Mouse (Mus musculus) kidney, adult 2 months (tissue): ENCODE results near the gene Mfsd8. TPM values are rescaled to one million over a fixed set of nuclear protein-coding genes. Genes with fewer than 3 reads are reported as not detected.

ENCODE experiments used
- DNase-seq: peaks from one replicate; pipeline ENCODE4 v3.0.0; 2021
- H3K27ac ChIP-seq: fragments of 200-500 bp; 2 replicates; pipeline ENCODE4 v1.5.1; 2012; ENCODE audit warnings: low read depth, low read length, control low read depth, inconsistent platforms; ENCODE audit not compliant: insufficient read depth
- H3K27me3 ChIP-seq: fragments of 200-500 bp; replicated peaks from 2 replicates; pipeline ENCODE4 v1.6.1; 2012; ENCODE audit warnings: mild to moderate bottlenecking, moderate library complexity, low read length, inconsistent platforms; ENCODE audit not compliant: control insufficient read depth, insufficient read depth
- H3K36me3 ChIP-seq: fragments of 200-500 bp; 2 replicates; pipeline ENCODE4 v1.6.1; 2012; ENCODE audit warnings: mild to moderate bottlenecking, moderate library complexity, low read length, inconsistent platforms; ENCODE audit not compliant: control insufficient read depth, insufficient read depth
- H3K4me1 ChIP-seq: fragments of 200-500 bp; 2 replicates; pipeline ENCODE4 v1.6.1; 2011; ENCODE audit warnings: low read length; ENCODE audit not compliant: control insufficient read depth, insufficient read depth
- H3K4me3 ChIP-seq: fragments of 200-500 bp; 2 replicates; pipeline ENCODE4 v1.5.1; 2011; ENCODE audit warnings: mild to moderate bottlenecking, low read depth, low read length, control low read depth; ENCODE audit not compliant: insufficient read depth
- CTCF ChIP-seq: fragments of 200-500 bp; conservative IDR thresholded peaks from 2 replicates; pipeline ENCODE4 v1.5.1; 2011; ENCODE audit warnings: low read depth, mild to moderate bottlenecking, control low read depth, low read length, moderate library complexity, mixed read lengths; ENCODE audit not compliant: insufficient read depth, insufficient read length
- POLR2A ChIP-seq: fragments of 200-500 bp; IDR thresholded peaks from one replicate; pipeline ENCODE4 v1.6.1; 2011; ENCODE audit warnings: low read depth, low read length, control low read depth
- WGBS: fragments of 180-500 bp; shearing (Covaris S2); methylation state at CpG from one replicate; pipeline ENCODE4 v1.1.7; 2018; 5-methylcytosine and 5-hydroxymethylcytosine counted together
- polyA plus RNA-seq: library from polyadenylated mRNA; depleted of rRNA; stranded (reverse); fragments of >200 nt; gene quantifications from 2 replicates; pipeline ENCODE4 v1.2.3, GENCODE M21; 2012; rRNA removed

Mfsd8 gene
- polyA plus RNA-seq, 1 experiment: 3.7 TPM

DNA sequence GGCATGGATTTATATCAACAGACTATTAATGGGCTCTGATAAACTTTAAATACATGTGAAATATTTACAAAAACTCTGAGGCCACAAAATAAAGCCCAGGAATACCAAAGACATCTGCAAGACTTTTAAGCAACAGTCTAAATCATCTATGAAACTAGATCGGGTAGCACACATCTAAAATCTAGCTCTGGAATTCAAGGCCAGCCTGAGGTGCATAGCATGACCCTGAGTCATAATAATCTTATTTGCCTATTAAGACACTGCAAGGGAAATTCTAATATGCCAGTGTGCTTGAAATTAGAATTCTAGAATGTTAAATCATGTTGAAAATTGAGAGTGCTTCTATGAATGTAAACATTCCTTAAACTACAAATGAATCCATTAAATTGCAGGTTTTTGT lies 48.6 kb downstream of the Mfsd8 start:
- 53% methylated on average over 1 of the region's 1 CpGs for WGBS
- no peak for TF ChIP-seq CTCF
- TF ChIP-seq POLR2A: no peak
- H3K27ac ChIP-seq: no peak overlapping the region
- no peaks in the 10 kb centered on the region for H3K36me3 ChIP-seq
- H3K4me3 ChIP-seq: no peak overlapping the region
- H3K27me3 ChIP-seq: no peaks in the 10 kb centered on the region
- H3K4me1 ChIP-seq: peaks cover 3% of the 10 kb centered on the region; the same call in 1 of the 2 replicates
- no peak for DNase-seq

DNA sequence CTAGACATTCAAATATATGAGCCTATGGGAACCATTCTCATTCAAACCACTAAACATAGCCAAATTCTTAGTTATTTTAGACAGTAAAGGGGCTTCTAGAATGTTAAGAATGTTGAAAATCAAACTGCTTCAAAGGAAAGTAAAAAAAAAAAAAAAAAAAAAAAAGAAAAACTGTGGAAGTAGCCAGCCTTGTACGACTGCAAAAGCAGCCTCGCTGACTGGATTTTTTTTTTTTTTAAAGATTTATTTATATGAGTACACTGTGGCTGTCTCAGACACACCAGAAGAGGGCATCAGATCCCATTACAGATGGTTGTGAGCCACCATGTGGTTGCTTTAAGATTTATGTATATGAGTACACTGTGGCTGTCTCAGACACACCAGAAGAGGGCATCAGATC lies 52.9 kb downstream of the Mfsd8 start:
- Histone ChIP-seq H3K27me3 (no peaks in the 10 kb centered on the region), H3K36me3 (peaks cover 2% of the 10 kb centered on the region; the same call in 1 of the 2 replicates), H3K4me3 (no peak overlapping the region), H3K27ac (no peak overlapping the region), H3K4me1 (no peaks in the 10 kb centered on the region)
- no peak for DNase-seq
- WGBS: 71% methylated on average over 2 of the region's 2 CpGs
- TF ChIP-seq POLR2A (no peak), CTCF (no peak)

Other genes starting within 250 kb of the Mfsd8 start
- 0.08 TPM in 1 of 2 replicates, not detected in the other for gene Slc25a31, start 138.0 kb downstream of the Mfsd8 start, polyA plus RNA-seq
- gene Hspa4l, start 102.4 kb downstream of the Mfsd8 start, polyA plus RNA-seq: 6.5 and 8.1 TPM in 2 replicates
- 0.81 and 1.7 TPM in 2 replicates for gene Plk4, start 46.9 kb downstream of the Mfsd8 start, polyA plus RNA-seq
- gene Abhd18, start 84 bp upstream of the Mfsd8 start, polyA plus RNA-seq: 5.5 and 6.0 TPM in 2 replicates
- 0.03 TPM in 1 of 2 replicates, not detected in the other for gene 1700034I23Rik, start 55.7 kb upstream of the Mfsd8 start, polyA plus RNA-seq
- 13.2 and 15.6 TPM in 2 replicates for gene Larp1b, start 102.9 kb upstream of the Mfsd8 start, polyA plus RNA-seq
- gene Pgrmc2, start 236.2 kb upstream of the Mfsd8 start, polyA plus RNA-seq: 19.4 and 21.5 TPM in 2 replicates